Mouse (Mus musculus): ENCODE measurements around the gene Spsb2. TPM values are rescaled to one million over a fixed set of nuclear protein-coding genes. Genes with fewer than 3 reads are reported as not detected.
A peak's percentile ranks its signal among the peaks of the same experiment; 100 is the strongest.
"Not testable (repeated sequence)": the region's sequence is repeated elsewhere in the genome, so short reads cannot be mapped to it uniquely, and the experiment has no call there.

Gene Spsb2
- polyA plus RNA-seq, 1 experiment, result 31.4 TPM

DNA sequence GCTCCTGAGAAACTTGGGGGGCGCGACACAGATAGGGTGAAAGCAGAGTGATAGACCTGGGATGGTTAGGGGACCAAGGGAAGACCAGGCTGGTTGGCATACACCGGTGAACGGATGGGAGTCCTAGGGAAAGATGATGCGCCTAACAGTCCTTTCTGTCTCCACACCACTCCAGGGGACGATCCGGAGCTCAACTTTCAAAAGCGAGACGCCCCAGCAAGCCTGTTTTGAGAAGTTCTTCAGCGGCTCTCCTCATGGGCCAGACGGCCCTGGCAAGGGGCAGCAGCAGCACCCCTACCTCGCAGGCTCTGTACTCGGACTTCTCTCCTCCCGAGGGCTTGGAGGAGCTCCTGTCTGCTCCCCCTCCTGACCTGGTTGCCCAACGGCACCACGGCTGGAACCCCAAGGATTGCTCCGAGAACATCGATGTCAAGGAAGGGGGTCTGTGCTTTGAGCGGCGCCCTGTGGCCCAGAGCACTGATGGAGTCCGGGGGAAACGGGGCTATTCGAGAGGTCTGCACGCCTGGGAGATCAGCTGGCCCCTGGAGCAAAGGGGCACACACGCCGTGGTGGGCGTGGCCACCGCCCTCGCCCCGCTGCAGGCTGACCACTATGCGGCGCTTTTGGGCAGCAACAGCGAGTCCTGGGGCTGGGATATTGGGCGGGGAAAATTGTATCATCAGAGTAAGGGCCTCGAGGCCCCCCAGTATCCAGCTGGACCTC lies 752 bp downstream of the Spsb2 start:
- peak overlapping the region; percentile 94 for H3K27ac ChIP-seq (ENCODE audit: insufficient read depth, low read depth, low read length)
- H3K4me1 ChIP-seq (ENCODE audit: control insufficient read depth, insufficient read depth, low read length), result peaks cover 39% of the 10 kb centered on the region

DNA sequence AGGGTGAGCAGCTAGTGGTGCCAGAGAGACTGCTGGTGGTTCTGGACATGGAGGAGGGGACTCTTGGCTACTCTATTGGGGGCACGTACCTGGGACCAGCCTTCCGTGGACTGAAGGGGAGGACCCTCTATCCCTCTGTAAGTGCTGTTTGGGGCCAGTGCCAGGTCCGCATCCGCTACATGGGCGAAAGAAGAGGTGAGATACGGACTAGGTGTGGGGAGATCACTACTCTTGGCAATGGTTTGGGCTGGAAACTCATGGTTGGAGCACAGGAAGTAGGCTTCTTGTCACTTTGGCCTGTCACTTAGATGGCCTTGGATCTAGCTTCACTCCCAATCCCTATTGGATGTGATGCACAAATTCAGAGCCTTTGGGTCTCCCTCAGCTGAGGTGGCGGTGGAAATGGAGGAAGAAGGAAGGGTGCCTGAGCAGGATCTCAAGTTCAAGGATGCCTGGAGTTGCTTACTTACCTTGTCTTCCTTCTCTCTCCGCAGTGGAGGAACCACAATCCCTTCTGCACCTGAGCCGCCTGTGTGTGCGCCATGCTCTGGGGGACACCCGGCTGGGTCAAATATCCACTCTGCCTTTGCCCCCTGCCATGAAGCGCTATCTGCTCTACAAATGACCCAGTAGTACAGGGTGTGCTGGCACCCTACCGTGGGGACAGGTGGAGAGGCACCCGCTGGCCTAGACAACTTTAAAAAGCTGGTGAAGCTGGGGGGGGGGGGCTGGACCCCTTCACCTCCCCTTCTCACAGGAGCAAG lies 1.5 kb downstream of the Spsb2 start:
- H3K27ac ChIP-seq (ENCODE audit: insufficient read depth, low read depth, low read length), result no peak overlapping the region
- peak overlapping the region; percentile 89 for H3K4me3 ChIP-seq (ENCODE audit: insufficient read depth, low read length)
- TF ChIP-seq POLR2A (IDR thresholded peaks at IDR 0.05; ENCODE audit: borderline replicate concordance, low read depth, low read length) (no peak), CTCF (IDR thresholded peaks at IDR 0.05; ENCODE audit: low read depth, low read length) (no peak; the same call in 1 of the 2 replicates)
- peaks cover 40% of the 10 kb centered on the region for H3K4me1 ChIP-seq (ENCODE audit: control insufficient read depth, insufficient read depth, low read length)

More for the DNA sequence above, 752 bp downstream of the Spsb2 start:
- peak; percentile 35; the same call in 1 of the 2 replicates for TF ChIP-seq CTCF (IDR thresholded peaks at IDR 0.05; ENCODE audit: low read depth, low read length)
- no peak for TF ChIP-seq POLR2A (IDR thresholded peaks at IDR 0.05; ENCODE audit: borderline replicate concordance, low read depth, low read length)
- H3K4me3 ChIP-seq (ENCODE audit: insufficient read depth, low read length), result peak overlapping the region; percentile 89

DNA sequence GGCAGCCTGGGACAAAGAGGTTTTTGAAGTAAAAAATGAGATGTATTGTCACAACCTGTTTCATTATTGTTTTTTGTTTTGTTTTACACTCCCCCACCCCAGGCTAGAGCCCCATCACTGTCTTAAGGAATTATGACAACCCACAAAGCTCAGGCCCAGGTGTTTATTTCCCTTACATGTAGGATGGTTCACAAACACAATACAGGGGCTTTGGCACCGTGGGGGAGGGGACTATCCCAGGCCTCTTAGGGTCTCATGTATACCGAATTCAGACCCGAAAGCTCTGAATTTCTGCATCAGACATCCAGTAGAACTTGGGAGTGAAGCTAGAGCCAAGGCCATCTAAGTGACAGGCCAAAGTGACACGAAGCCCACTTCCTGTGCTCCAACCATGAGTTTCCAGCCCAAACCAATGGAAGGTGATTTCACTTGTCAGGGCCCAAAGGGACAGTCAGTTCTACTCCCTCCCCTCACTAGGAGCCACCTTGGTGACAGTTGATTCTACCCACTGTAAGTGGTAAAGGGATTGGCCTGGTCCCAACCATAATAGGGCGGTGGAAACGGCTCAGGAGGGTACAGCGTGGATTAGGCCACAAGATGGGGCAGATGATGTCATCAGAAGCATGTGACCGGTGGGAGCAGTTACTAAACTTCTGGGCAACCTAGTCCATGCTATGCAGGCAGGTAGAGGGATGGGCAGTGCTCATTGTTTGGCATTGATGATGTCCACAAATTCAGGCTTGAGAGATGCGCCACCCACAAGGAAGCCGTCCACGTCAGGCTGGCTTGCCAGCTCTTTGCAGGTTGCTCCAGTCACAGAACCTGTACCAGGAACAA lies 2.3 kb downstream of the Spsb2 start:
- not testable (repeated sequence) for H3K4me3 ChIP-seq (ENCODE audit: insufficient read depth, low read length); H3K27ac ChIP-seq (ENCODE audit: insufficient read depth, low read depth, low read length)
- H3K4me1 ChIP-seq (ENCODE audit: control insufficient read depth, insufficient read depth, low read length), result peaks cover 40% of the 10 kb centered on the region

DNA sequence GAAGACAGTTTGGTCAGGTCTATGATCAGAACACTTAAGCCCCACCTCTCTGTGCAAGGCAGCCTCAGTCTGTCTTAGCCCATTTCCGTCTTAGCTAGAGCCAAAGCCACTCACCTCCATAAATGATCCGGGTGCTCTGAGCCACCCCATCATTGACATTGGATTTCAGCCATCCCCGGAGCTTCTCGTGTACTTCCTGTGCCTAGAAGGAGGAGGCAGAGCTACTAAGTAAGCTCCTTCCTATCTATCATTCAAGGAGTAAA lies 2.9 kb downstream of the Spsb2 start:
- no peak overlapping the region for H3K27ac ChIP-seq (ENCODE audit: insufficient read depth, low read depth, low read length)
- H3K4me1 ChIP-seq (ENCODE audit: control insufficient read depth, insufficient read depth, low read length), result peaks cover 39% of the 10 kb centered on the region
- H3K4me3 ChIP-seq (ENCODE audit: insufficient read depth, low read length), result no peak overlapping the region
- TF ChIP-seq CTCF (IDR thresholded peaks at IDR 0.05; ENCODE audit: low read depth, low read length) (no peak), POLR2A (IDR thresholded peaks at IDR 0.05; ENCODE audit: borderline replicate concordance, low read depth, low read length) (no peak)

DNA sequence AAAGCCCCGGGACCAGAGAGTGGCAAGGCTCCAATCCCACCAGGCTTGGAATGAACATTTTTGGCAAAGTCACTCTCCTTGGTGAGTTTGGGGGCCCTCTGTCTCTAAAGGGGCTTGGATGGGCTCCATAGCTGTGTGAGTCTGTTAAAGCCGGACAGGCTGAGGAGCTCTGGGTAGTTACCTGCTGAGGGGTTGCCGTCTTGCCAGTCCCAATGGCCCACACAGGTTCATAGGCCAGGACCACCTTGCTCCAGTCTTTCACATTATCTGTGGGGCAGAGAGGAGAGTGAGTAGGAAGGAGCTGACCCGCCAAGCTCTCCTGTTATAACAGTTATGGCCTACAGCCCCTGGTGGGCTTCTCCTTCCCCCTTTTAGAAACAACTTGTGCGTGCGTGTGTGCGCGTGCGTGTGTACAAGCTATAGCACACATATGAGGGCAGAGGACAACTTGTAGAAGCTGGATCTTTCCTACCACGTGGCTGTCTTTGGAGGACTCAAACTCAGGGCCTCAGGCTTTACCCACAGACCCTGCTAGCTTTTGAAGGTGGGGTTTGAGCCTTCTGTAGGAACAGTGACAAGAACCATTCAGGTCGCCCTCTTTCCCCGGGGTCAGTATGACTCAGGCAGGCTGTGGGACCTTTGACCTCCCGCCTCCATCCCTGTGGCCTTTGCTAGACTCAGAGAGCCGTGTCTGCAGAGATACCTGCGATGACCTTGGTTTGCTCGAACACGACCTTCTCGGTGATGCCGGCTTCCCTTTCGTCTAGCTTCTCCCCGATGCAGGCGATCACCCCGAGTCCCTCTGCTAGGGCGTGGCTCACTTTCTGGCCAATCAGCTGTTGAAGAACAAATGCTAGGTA lies 3.5 kb downstream of the Spsb2 start:
- no peak for TF ChIP-seq POLR2A (IDR thresholded peaks at IDR 0.05; ENCODE audit: borderline replicate concordance, low read depth, low read length)
- TF ChIP-seq CTCF (IDR thresholded peaks at IDR 0.05; ENCODE audit: low read depth, low read length), result no peak
- peaks cover 33% of the 10 kb centered on the region for H3K4me1 ChIP-seq (ENCODE audit: control insufficient read depth, insufficient read depth, low read length)
- H3K4me3 ChIP-seq (ENCODE audit: insufficient read depth, low read length), result peak overlapping the region; percentile 75
- 0 out of 2 replicates have a peak overlapping the region, but pooled peaks have one; percentile 4 for H3K27ac ChIP-seq (ENCODE audit: insufficient read depth, low read depth, low read length)

DNA sequence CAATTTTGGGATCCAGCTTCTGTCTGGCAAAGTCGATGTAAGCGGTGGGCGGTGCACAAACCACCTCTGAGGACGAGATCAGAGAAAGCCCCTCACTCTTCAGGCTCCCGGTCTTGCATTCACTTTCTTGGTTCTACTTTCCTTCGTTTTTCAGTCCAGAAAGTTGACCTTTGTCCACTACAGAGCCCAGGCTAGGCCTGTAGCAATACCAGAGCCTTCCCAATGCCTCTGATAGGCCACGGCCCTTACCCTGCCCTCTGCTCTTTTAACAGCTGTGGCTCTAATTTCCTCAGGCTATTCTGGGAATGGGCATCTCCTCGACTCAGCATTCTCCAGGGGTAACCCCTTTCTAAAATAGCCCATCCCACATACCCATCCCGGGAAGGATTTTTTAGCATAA lies 4.4 kb downstream of the Spsb2 start:
- Histone ChIP-seq H3K4me1 (ENCODE audit: control insufficient read depth, insufficient read depth, low read length) (peaks cover 33% of the 10 kb centered on the region), H3K27ac (ENCODE audit: insufficient read depth, low read depth, low read length) (peak overlapping the region; percentile 76), H3K4me3 (ENCODE audit: insufficient read depth, low read length) (peak overlapping the region; percentile 75)
- no peak for TF ChIP-seq CTCF (IDR thresholded peaks at IDR 0.05; ENCODE audit: low read depth, low read length)
- no peak for TF ChIP-seq POLR2A (IDR thresholded peaks at IDR 0.05; ENCODE audit: borderline replicate concordance, low read depth, low read length)

DNA sequence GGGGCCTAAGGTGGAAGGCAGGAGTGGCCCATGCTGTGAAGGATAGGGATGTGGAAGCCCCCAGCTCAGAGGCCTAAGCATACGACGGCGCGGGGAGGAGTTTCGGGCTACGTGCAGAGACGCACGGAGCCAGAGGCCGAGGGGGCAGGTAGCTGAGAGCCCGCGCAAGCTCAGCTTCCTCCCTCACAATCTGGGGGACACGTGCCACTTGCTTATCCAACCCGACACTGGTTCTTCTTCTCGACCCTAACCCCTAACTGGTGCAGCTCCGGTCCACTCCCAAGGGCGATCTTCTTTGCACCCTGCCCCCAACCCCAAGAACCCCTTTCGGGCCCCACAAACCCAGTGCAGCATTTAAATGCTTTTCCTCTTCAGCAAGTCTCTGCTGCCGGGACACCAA lies 5.0 kb downstream of the Spsb2 start:
- Histone ChIP-seq H3K27ac (ENCODE audit: insufficient read depth, low read depth, low read length) (peak overlapping the region; percentile 76), H3K4me1 (ENCODE audit: control insufficient read depth, insufficient read depth, low read length) (peaks cover 33% of the 10 kb centered on the region), H3K4me3 (ENCODE audit: insufficient read depth, low read length) (peak overlapping the region; percentile 75)
- TF ChIP-seq POLR2A (IDR thresholded peaks at IDR 0.05; ENCODE audit: borderline replicate concordance, low read depth, low read length) (no peak), CTCF (IDR thresholded peaks at IDR 0.05; ENCODE audit: low read depth, low read length) (no peak)

DNA sequence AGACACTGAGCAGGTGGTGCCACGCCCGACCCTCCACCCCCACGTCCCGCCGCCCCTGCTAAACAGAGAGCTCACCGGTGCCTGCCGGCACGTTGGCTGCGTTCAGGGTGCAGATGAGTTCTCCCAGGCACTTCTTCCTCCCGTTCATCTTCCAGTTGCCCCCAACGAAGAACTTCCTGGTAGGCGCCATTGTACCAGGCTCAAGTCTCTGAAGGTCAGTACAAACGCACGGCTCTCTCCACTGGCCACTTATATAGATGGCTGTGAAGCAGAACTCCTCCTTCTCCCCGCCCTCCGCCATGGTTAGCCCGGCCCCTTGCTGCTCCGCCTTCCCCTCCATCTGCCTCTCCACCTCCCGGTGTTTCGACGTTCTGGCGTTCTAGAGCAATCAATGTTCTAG lies 5.5 kb downstream of the Spsb2 start, which contains the start of gene Tpi1:
Gene Tpi1, minus strand, starts transcription at position 364 of the 400 bp plus-strand sequence.
- peak within 1 kb of the TSS; percentile 75 for H3K4me3 ChIP-seq (ENCODE audit: insufficient read depth, low read length)
- H3K4me1 ChIP-seq (ENCODE audit: control insufficient read depth, insufficient read depth, low read length), result peaks cover 37% of the 10 kb centered on the region
- TF ChIP-seq CTCF (IDR thresholded peaks at IDR 0.05; ENCODE audit: low read depth, low read length) (no peak), POLR2A (IDR thresholded peaks at IDR 0.05; ENCODE audit: borderline replicate concordance, low read depth, low read length) (peak; percentile 90; the same call in 1 of the 2 replicates)
- peak within 1 kb of the TSS; percentile 76 for H3K27ac ChIP-seq (ENCODE audit: insufficient read depth, low read depth, low read length)

DNA sequence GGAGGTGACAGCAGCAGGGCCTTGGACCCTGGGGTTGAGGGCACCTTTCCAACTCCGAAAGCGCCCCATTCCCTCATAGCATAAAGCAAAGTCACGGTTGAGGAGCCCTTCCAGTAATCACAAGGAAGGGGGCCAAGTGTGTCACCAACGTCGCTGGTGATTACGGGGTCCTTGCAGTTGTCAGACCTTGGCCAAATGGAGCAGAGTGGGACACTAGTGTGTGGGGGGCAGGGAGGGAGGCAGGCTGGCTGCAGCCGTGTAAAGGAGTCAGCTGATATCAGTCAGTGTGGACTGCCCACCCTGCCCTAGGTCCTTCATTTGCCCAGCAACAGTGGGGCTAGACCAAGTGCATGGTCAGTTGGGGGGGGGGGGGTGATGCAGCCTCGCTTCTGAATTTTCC lies 6.0 kb downstream of the Spsb2 start:
- Histone ChIP-seq H3K4me3 (ENCODE audit: insufficient read depth, low read length) (peak overlapping the region; percentile 18; the same call in 1 of the 2 replicates), H3K4me1 (ENCODE audit: control insufficient read depth, insufficient read depth, low read length) (peaks cover 37% of the 10 kb centered on the region), H3K27ac (ENCODE audit: insufficient read depth, low read depth, low read length) (no peak overlapping the region)
- TF ChIP-seq CTCF (IDR thresholded peaks at IDR 0.05; ENCODE audit: low read depth, low read length) (no peak), POLR2A (IDR thresholded peaks at IDR 0.05; ENCODE audit: borderline replicate concordance, low read depth, low read length) (no peak)

All from bone marrow macrophage, adult 2 months (primary cell).